Mouse (Mus musculus): Measurements from ENCODE around the gene P2rx1. TPM values are rescaled to one million over a fixed set of nuclear protein-coding genes. Genes with fewer than 3 reads are reported as not detected.
A peak's percentile ranks its signal among the peaks of the same experiment; 100 is the strongest.

Gene P2rx1
- polyA plus RNA-seq, 1 experiment from 2014 or later: 1.8 TPM

DNA sequence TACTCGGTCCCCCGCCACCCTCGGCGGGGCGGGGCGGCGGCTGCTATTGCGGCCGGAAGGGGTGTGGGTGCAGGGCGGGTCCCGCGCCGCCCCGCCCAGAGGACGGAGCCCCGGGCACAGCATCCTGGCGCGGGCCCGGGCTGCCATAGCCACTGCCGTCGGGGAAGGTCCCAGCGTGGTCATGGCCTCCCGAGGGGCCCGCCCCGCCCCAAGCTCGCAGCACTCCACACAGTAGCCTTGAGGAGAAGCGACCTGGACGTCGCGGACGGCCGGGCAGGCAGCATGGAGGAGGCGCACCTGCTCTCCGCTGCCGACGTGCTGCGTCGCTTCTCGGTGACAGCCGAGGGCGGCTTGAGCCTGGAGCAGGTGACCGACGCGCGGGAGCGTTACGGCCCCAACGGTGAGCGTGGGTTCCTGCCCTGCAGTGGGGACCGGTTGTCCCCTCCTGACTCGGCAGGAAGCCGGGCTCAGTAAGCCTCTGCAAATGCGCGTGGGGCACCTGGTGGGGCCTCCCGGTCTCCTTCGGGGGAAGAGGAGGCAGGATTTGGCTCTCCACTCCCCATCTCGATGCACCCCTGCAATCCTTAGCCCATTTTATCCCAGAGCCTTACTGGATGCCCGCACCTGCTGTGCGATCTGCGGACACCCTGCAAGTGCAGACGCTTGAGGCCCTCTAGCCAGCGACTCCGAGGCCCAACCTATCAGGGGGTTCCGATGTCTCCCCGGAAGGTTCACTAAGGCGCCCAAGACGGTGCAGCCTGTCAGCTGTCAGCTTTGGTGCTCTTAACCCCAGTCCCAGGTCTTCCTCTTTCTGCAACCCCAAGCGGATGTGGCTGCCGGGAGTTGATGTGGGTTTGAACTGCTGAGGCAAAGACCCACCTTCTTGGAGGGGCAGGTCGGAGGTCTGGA lies 37.6 kb upstream of the P2rx1 start, which contains the start of gene Atp2a3:
Gene Atp2a3 (plus strand): TSS at position 98 of the 909 bp plus-strand sequence.
- whole genome bisulfite sequencing: 4% methylated on average over 70 of the region's 70 CpGs
- peaks cover 13% of the 10 kb centered on the region for H3K4me1 ChIP-seq (replicated peaks)
- peaks cover 73% of the 10 kb centered on the region for H3K27me3 ChIP-seq (ENCODE audit: insufficient read depth, poor library complexity, severe bottlenecking)
- H3K36me3 ChIP-seq: no peaks in the 10 kb centered on the region
- peak; percentile 6 for DNase-seq (ENCODE audit: low spot score)
- H3K27ac ChIP-seq: peak within 1 kb of the TSS; percentile 9; the same call in 1 of the 2 replicates
- H3K9me3 ChIP-seq: no peaks in the 10 kb centered on the region
- peak within 1 kb of the TSS; percentile 46 for H3K4me3 ChIP-seq

- peaks cover 71% of the 10 kb centered on the region for H3K27me3 ChIP-seq (ENCODE audit: insufficient read depth, poor library complexity, severe bottlenecking)
- WGBS: 78% methylated on average over 2 of the region's 2 CpGs
- H3K4me3 ChIP-seq: no peak overlapping the region
- H3K9me3 ChIP-seq: no peaks in the 10 kb centered on the region
- no peak for DNase-seq (ENCODE audit: low spot score)
- H3K27ac ChIP-seq: no peak overlapping the region
- no peaks in the 10 kb centered on the region for H3K36me3 ChIP-seq
- H3K4me1 ChIP-seq (replicated peaks): peaks cover 13% of the 10 kb centered on the region
Measured at GRCm38 (mm10) chr11:72962378-72962777, 36.5 kb upstream of the P2rx1 start.

GRCm38 (mm10) chr11:72963058-72963788 lies 35.7 kb upstream of the P2rx1 start:
- H3K4me1 ChIP-seq (replicated peaks): peaks cover 13% of the 10 kb centered on the region
- no peak overlapping the region for H3K27ac ChIP-seq
- H3K4me3 ChIP-seq: no peak overlapping the region
- 48% methylated on average over 7 of the region's 7 CpGs for WGBS
- H3K36me3 ChIP-seq: no peaks in the 10 kb centered on the region
- DNase-seq (ENCODE audit: low spot score): no peak
- no peaks in the 10 kb centered on the region for H3K9me3 ChIP-seq
- H3K27me3 ChIP-seq (ENCODE audit: insufficient read depth, poor library complexity, severe bottlenecking): peaks cover 63% of the 10 kb centered on the region

- 58% methylated on average over 3 of the region's 3 CpGs for WGBS
- H3K4me3 ChIP-seq: no peak overlapping the region
- no peak overlapping the region for H3K27ac ChIP-seq
- DNase-seq (ENCODE audit: low spot score): no peak
- peaks cover 13% of the 10 kb centered on the region for H3K4me1 ChIP-seq (replicated peaks)
- H3K36me3 ChIP-seq: no peaks in the 10 kb centered on the region
- H3K27me3 ChIP-seq (ENCODE audit: insufficient read depth, poor library complexity, severe bottlenecking): peaks cover 56% of the 10 kb centered on the region
- H3K9me3 ChIP-seq: no peaks in the 10 kb centered on the region
Measured at GRCm38 (mm10) chr11:72963789-72964294, 35.1 kb upstream of the P2rx1 start.

DNA sequence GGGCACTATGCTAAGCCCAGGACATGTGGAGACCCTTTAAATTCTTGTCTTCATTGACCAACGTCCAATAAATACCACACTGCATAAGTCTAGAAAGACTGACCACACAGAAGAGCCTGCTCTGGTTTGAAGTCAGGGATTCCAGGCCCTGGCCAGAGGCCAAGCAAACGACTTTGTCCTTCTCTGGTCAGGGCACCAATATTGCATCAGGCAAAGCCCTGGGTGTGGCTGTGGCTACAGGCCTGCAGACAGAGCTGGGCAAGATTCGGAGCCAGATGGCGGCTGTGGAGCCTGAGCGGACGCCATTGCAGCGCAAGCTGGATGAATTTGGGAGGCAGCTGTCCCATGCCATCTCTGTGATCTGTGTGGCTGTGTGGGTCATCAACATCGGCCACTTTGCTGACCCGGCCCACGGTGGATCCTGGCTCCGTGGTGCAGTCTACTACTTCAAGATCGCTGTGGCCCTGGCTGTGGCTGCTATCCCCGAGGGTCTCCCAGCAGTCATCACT lies 23.9 kb upstream of the P2rx1 start:
- no peak overlapping the region for H3K4me3 ChIP-seq
- WGBS: 82% methylated on average over 13 of the region's 13 CpGs
- peaks cover 6% of the 10 kb centered on the region; the same call in 1 of the 2 replicates for H3K4me1 ChIP-seq (replicated peaks)
- H3K27me3 ChIP-seq (ENCODE audit: insufficient read depth, poor library complexity, severe bottlenecking): peaks cover 10% of the 10 kb centered on the region; the same call in 1 of the 2 replicates
- DNase-seq (ENCODE audit: low spot score): no peak
- no peaks in the 10 kb centered on the region for H3K9me3 ChIP-seq
- no peak overlapping the region for H3K27ac ChIP-seq
- H3K36me3 ChIP-seq: no peaks in the 10 kb centered on the region

DNA sequence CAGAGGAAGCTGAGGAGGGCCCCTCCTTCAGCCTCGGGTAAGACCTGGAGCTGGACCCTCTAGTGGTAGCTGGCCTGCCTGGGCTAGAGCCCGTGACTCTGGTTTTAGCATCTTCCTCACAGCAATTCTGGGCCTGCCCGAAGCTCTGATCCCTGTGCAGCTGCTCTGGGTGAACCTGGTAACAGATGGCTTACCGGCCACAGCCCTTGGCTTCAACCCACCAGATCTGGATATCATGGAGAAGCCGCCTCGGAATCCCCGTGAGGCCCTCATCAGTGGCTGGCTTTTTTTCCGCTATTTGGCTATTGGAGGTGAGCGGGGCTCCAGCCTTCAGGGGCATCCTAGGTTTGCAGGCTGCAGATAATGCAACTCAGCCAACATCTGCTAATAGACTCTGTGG lies 16.4 kb upstream of the P2rx1 start:
- Histone ChIP-seq H3K27ac (no peak overlapping the region), H3K27me3 (ENCODE audit: insufficient read depth, poor library complexity, severe bottlenecking) (peaks cover 3% of the 10 kb centered on the region), H3K36me3 (no peaks in the 10 kb centered on the region), H3K4me3 (no peak overlapping the region), H3K9me3 (no peaks in the 10 kb centered on the region), H3K4me1 (replicated peaks) (no peaks in the 10 kb centered on the region)
- DNase-seq (ENCODE audit: low spot score): no peak
- 88% methylated on average over 9 of the region's 9 CpGs for WGBS

DNA sequence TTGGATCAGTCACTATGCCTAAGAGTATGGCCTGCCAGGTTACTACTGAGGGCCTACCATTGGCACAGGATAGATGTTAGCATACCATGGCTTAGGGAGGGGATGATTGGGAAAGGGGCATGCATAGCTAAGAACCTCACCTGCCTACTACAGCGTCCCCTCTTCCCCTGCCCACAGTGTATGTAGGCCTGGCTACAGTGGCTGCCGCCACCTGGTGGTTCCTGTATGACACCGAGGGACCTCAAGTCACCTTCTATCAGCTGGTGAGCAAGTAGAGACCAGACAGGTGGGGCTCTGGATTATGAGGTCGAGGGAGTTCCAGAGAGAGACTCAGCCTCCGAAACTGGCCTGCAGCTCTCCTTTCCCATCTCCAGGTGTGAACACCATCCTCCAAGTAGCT lies 15.6 kb upstream of the P2rx1 start:
- Histone ChIP-seq H3K36me3 (no peaks in the 10 kb centered on the region), H3K27ac (no peak overlapping the region), H3K4me1 (replicated peaks) (no peaks in the 10 kb centered on the region), H3K27me3 (ENCODE audit: insufficient read depth, poor library complexity, severe bottlenecking) (peaks cover 3% of the 10 kb centered on the region; the same call in 1 of the 2 replicates), H3K9me3 (no peaks in the 10 kb centered on the region), H3K4me3 (no peak overlapping the region)
- no peak for DNase-seq (ENCODE audit: low spot score)
- WGBS: 48% methylated on average over 5 of the region's 5 CpGs

DNA sequence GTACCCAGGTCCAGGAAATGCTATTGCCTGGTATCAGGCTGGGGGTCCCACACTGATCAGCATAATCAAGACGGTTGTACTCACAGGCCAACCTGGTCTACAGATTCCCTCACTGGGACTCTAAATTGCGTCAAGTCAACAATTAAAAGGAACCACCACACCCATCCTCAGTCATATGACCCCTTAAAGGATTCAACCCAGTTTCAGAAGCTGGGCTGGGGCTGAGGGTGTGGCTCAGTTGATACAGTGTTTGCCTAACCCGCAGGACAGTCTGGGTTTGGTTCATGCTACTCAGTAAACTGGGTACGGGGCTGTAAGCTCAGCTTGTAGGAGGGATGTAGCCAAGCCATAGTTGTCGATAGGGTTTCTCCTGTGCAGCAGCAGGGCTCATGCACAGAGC lies 12.2 kb upstream of the P2rx1 start:
- no peaks in the 10 kb centered on the region for H3K9me3 ChIP-seq
- H3K4me1 ChIP-seq (replicated peaks): peaks cover 10% of the 10 kb centered on the region; the same call in 1 of the 2 replicates
- H3K36me3 ChIP-seq: no peaks in the 10 kb centered on the region
- H3K4me3 ChIP-seq: no peak overlapping the region
- no peaks in the 10 kb centered on the region for H3K27me3 ChIP-seq (ENCODE audit: insufficient read depth, poor library complexity, severe bottlenecking)
- no peak for DNase-seq (ENCODE audit: low spot score)
- H3K27ac ChIP-seq: no peak overlapping the region
- WGBS: 83% methylated on average over 5 of the region's 5 CpGs

- Histone ChIP-seq H3K27ac (no peak overlapping the region), H3K9me3 (no peaks in the 10 kb centered on the region), H3K4me3 (no peak overlapping the region), H3K4me1 (replicated peaks) (peaks cover 15% of the 10 kb centered on the region; the same call in 1 of the 2 replicates), H3K36me3 (no peaks in the 10 kb centered on the region), H3K27me3 (ENCODE audit: insufficient read depth, poor library complexity, severe bottlenecking) (no peaks in the 10 kb centered on the region)
- no peak for DNase-seq (ENCODE audit: low spot score)
- WGBS: 69% methylated on average over 5 of the region's 5 CpGs
Measured at GRCm38 (mm10) chr11:72987234-72987633, 11.7 kb upstream of the P2rx1 start.

- Histone ChIP-seq H3K9me3 (no peaks in the 10 kb centered on the region), H3K36me3 (no peaks in the 10 kb centered on the region), H3K27ac (no peak overlapping the region), H3K27me3 (ENCODE audit: insufficient read depth, poor library complexity, severe bottlenecking) (no peaks in the 10 kb centered on the region), H3K4me1 (replicated peaks) (peaks cover 16% of the 10 kb centered on the region; the same call in 1 of the 2 replicates), H3K4me3 (no peak overlapping the region)
- 88% methylated on average over 5 of the region's 5 CpGs for WGBS
- no peak for DNase-seq (ENCODE audit: low spot score)
Measured at GRCm38 (mm10) chr11:72987807-72988206, 11.1 kb upstream of the P2rx1 start.

DNA sequence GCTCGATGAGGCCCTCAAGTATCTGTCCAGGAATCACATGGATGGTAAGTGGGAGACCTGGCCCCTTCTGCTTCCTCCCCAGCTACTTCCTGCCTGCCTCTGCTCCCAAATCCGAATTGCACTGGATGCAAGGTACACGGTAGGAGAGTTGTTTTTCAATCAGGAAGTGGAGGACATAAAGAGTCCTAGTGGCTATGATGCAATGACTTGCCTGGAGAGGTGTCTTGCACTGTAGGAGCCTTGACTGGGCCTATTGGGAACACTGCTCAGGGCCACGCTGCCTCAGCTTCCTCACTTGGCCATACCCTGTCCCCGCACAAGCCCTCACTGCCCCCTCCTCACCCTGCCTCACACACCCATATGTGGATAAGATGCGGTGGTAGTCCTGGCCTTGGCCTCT lies 9.9 kb upstream of the P2rx1 start:
- H3K4me1 ChIP-seq (replicated peaks): peaks cover 16% of the 10 kb centered on the region; the same call in 1 of the 2 replicates
- no peak overlapping the region for H3K27ac ChIP-seq
- H3K36me3 ChIP-seq: no peaks in the 10 kb centered on the region
- H3K4me3 ChIP-seq: no peak overlapping the region
- H3K9me3 ChIP-seq: no peaks in the 10 kb centered on the region
- WGBS: 85% methylated on average over 6 of the region's 6 CpGs
- DNase-seq (ENCODE audit: low spot score): no peak
- peaks cover 4% of the 10 kb centered on the region; the same call in 1 of the 2 replicates for H3K27me3 ChIP-seq (ENCODE audit: insufficient read depth, poor library complexity, severe bottlenecking)

DNA sequence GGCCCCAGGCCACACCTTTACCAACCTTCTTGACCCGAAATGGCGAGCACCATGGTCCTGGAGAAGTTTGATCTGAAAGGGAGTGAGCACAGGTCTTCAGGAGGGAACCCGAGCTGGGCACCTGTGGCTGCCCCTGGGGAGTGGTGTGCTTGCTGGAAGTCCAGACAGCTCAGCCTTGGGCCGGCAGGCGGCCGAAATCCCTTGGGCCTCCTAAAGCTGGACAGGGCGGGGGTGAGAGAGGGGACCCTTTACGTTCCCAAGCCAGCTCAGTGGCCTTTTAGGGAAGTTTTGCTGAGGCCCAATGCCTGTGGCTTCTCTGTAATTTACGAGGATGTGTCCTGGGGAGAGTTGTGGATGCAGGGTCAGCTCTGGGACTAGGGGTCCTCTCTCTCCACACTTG lies 8.2 kb upstream of the P2rx1 start:
- Histone ChIP-seq H3K36me3 (no peaks in the 10 kb centered on the region), H3K27me3 (ENCODE audit: insufficient read depth, poor library complexity, severe bottlenecking) (peaks cover 4% of the 10 kb centered on the region; the same call in 1 of the 2 replicates), H3K4me3 (no peak overlapping the region), H3K4me1 (replicated peaks) (peaks cover 16% of the 10 kb centered on the region; the same call in 1 of the 2 replicates), H3K27ac (no peak overlapping the region), H3K9me3 (no peaks in the 10 kb centered on the region)
- no peak for DNase-seq (ENCODE audit: low spot score)
- 76% methylated on average over 9 of the region's 9 CpGs for WGBS
